Mouse (Mus musculus) midbrain, embryonic 12.5 days (tissue): Measurements from ENCODE around the gene Acot7. TPM values are rescaled to one million over a fixed set of nuclear protein-coding genes. Genes with fewer than 3 reads are reported as not detected.
A peak's percentile ranks its signal among the peaks of the same experiment; 100 is the strongest.

ENCODE experiments used
- ATAC-seq: fragments of 200-750 bp; cut with Nextera tagmentation; 2 replicates; pipeline ENCODE4 v1.8.0; 2017; ENCODE audit warnings: low read depth, moderate TSS enrichment, moderate library complexity; ENCODE audit not compliant: low FRiP score
- H3K27ac ChIP-seq: fragments of 300-500 bp; sonication (generic); replicated peaks from 2 replicates; pipeline ENCODE4 v1.5.1; 2016; ENCODE audit warnings: mild to moderate bottlenecking
- H3K27me3 ChIP-seq: fragments of 300-500 bp; sonication (generic); 2 replicates; pipeline ENCODE4 v1.6.1; 2016; ENCODE audit warnings: mild to moderate bottlenecking
- H3K36me3 ChIP-seq: fragments of 300-500 bp; sonication (generic); 2 replicates; pipeline ENCODE4 v1.6.1; 2016
- H3K4me1 ChIP-seq: fragments of 300-500 bp; sonication (generic); 2 replicates; pipeline ENCODE4 v1.6.1; 2016
- H3K4me2 ChIP-seq: fragments of 300-500 bp; sonication (generic); replicated peaks from 2 replicates; pipeline ENCODE4 v1.6.1; 2016; ENCODE audit warnings: mild to moderate bottlenecking, moderate library complexity
- H3K4me3 ChIP-seq: fragments of 300-500 bp; sonication (generic); 2 replicates; pipeline ENCODE4 v1.5.1; 2016; ENCODE audit warnings: mild to moderate bottlenecking
- H3K9ac ChIP-seq: fragments of 300-500 bp; sonication (generic); replicated peaks from 2 replicates; pipeline ENCODE4 v1.6.1; 2016; ENCODE audit warnings: mild to moderate bottlenecking, moderate library complexity
- H3K9me3 ChIP-seq: fragments of 300-500 bp; sonication (generic); 2 replicates; pipeline ENCODE4 v1.6.1; 2016; ENCODE audit warnings: mild to moderate bottlenecking
- WGBS: fragments of 180-500 bp; shearing (Covaris S2); methylation state at CpG from one replicate; pipeline ENCODE4 v1.1.7; 2016; 5-methylcytosine and 5-hydroxymethylcytosine counted together
- polyA plus RNA-seq: library from polyadenylated mRNA; unstranded; fragments of >200 nt; fragmentation: Nextera tagmentation; extraction: Ambion mirVana; gene quantifications from 2 replicates; pipeline ENCODE4 v1.2.1, GENCODE M21; 2016

The Acot7 gene
- polyA plus RNA-seq, result 104 and 105 TPM in 2 replicates

GRCm38 (mm10) chr4:152177537-152178343 is at the start of gene Acot7:
Gene Acot7 (plus strand): TSS chr4:152178134.
- peaks cover 60% of the 10 kb centered on the region for H3K27me3 ChIP-seq
- 1% methylated on average over 93 of the region's 108 CpGs for WGBS
- ATAC-seq, result peak; percentile 96
- H3K4me2 ChIP-seq, result peak within 1 kb of the TSS; percentile 83
- H3K9me3 ChIP-seq, result no peaks in the 10 kb centered on the region
- H3K36me3 ChIP-seq, result peaks cover 4% of the 10 kb centered on the region; the same call in 1 of the 2 replicates
- H3K9ac ChIP-seq, result peak within 1 kb of the TSS; percentile 76
- peak within 1 kb of the TSS; percentile 63 for H3K4me3 ChIP-seq
- H3K27ac ChIP-seq, result peak within 1 kb of the TSS; percentile 58
- H3K4me1 ChIP-seq, result peaks cover 12% of the 10 kb centered on the region

GRCm38 (mm10) chr4:152128784-152129183 is 49.1 kb upstream of the Acot7 start:
- 50% methylated on average over 5 of the region's 5 CpGs for WGBS
- peaks cover 45% of the 10 kb centered on the region for H3K4me1 ChIP-seq
- H3K36me3 ChIP-seq, result no peaks in the 10 kb centered on the region
- no peaks in the 10 kb centered on the region for H3K9me3 ChIP-seq
- no peak for ATAC-seq
- H3K4me3 ChIP-seq, result no peak overlapping the region
- H3K9ac ChIP-seq, result no peak overlapping the region
- H3K27me3 ChIP-seq, result peaks cover 100% of the 10 kb centered on the region
- H3K4me2 ChIP-seq, result no peak overlapping the region
- H3K27ac ChIP-seq, result no peak overlapping the region

GRCm38 (mm10) chr4:152129395-152129930 is 48.5 kb upstream of the Acot7 start:
- no peaks in the 10 kb centered on the region for H3K9me3 ChIP-seq
- peaks cover 45% of the 10 kb centered on the region for H3K4me1 ChIP-seq
- H3K4me3 ChIP-seq, result no peak overlapping the region
- WGBS, result 22% methylated on average over 13 of the region's 13 CpGs
- H3K36me3 ChIP-seq, result no peaks in the 10 kb centered on the region
- no peak overlapping the region for H3K9ac ChIP-seq
- no peak overlapping the region for H3K27ac ChIP-seq
- peaks cover 100% of the 10 kb centered on the region for H3K27me3 ChIP-seq
- ATAC-seq, result no peak
- no peak overlapping the region for H3K4me2 ChIP-seq

GRCm38 (mm10) chr4:152130771-152131653 is 46.9 kb upstream of the Acot7 start:
- Histone ChIP-seq H3K27ac (no peak overlapping the region), H3K36me3 (no peaks in the 10 kb centered on the region), H3K4me1 (peaks cover 38% of the 10 kb centered on the region), H3K9me3 (no peaks in the 10 kb centered on the region), H3K4me3 (peak overlapping the region; percentile 33), H3K4me2 (peak overlapping the region; percentile 53), H3K27me3 (peaks cover 98% of the 10 kb centered on the region), H3K9ac (peak overlapping the region; percentile 31; the same call in 1 of the 2 replicates)
- WGBS, result under 1% methylated on average over 83 of the region's 85 CpGs
- ATAC-seq, result peak; percentile 76

DNA sequence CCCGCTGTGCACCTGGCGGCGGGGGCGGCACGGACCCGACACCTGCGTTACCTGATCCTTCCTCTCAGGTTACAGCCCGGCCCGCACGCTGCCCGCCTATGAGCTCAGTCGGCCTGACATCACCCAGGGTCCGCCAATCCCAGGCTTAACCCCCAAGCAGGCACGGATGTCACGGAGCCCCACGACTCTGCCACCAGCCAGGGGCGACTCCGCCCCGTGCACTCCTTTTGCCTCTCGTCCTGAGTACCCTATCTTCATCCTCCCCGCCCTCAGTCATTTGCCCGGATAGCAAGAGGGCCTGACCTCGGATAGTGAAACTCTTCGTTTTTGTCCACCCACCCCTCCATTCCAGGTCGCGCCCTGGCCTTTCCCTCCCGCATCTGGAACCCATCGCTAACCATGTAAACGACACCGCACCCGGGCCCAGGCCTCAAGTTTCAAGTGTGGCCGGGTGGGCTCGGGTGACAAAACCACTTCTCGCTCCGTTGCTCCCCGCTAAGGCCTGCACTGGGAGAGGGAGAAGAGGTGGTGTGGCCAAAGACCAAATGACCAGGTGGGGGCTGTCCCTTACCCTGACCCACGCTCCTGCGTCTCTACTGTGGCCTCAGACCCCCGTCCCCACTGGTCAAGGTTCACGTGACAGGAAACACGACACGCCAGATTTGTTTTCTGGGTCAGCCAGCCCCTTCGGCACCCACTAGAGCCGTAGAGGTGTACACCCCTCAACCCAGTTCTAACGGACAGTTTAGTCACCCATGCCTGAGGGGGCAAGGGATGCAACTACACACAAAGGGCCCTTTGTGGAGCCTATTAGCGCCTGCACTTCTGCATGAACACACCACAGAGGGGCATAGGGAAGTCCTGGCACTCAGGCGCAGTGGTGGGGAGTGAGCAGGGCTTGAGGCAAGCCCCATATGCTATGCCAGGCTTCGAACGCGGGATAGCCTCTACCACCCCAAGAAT is 45.8 kb upstream of the Acot7 start:
- no peaks in the 10 kb centered on the region for H3K9me3 ChIP-seq
- peaks cover 98% of the 10 kb centered on the region for H3K27me3 ChIP-seq
- H3K9ac ChIP-seq, result no peak overlapping the region
- ATAC-seq, result no peak
- peaks cover 29% of the 10 kb centered on the region for H3K4me1 ChIP-seq
- H3K36me3 ChIP-seq, result no peaks in the 10 kb centered on the region
- peak overlapping the region; percentile 53 for H3K4me2 ChIP-seq
- peak overlapping the region; percentile 33; the same call in 1 of the 2 replicates for H3K4me3 ChIP-seq
- no peak overlapping the region for H3K27ac ChIP-seq
- WGBS, result 4% methylated on average over 50 of the region's 50 CpGs

DNA sequence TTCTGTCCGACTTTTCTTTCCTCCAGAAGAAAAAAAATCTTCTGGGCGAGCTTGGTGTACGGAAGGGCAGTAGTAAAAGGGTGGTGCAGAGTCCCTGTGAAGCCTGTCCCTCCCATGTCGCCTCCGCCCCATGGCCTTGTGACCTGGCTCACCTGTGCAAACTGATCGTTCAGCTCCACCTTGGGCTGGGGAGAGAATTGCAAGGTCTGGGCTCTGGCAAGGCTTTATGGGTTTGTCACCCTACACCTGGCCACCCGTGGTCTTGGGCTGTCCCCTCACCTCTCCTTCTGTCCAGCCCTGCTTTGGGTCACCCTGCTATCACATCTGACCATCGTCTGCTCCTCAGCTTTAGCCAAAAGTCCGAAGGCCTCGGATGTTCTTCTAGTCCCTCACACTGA is 45.2 kb upstream of the Acot7 start:
- Histone ChIP-seq H3K4me3 (no peak overlapping the region), H3K9ac (no peak overlapping the region), H3K36me3 (no peaks in the 10 kb centered on the region), H3K27me3 (peaks cover 97% of the 10 kb centered on the region), H3K27ac (no peak overlapping the region), H3K9me3 (no peaks in the 10 kb centered on the region), H3K4me1 (peaks cover 29% of the 10 kb centered on the region), H3K4me2 (no peak overlapping the region)
- 32% methylated on average over 10 of the region's 10 CpGs for whole genome bisulfite sequencing
- ATAC-seq, result no peak

DNA sequence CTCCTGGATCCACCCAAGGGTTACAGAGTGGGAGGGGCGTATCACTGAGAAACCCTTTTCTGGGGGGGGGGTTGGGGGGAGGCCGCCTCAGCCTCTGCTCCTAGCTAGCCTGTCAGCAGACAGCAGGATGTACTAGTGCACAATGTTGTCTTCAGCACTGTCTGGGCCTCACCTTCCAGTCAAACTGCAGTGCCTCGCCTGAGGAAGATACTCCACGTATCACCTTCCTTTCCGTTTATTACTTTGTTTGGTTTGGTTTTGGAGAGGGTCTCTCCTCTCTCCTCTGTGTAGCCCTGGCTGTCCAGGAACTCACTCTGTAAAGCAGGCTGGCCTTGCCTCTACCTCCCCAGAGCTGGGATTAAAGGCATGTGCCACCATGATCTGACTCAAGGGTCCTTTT is 44.7 kb upstream of the Acot7 start:
- H3K27me3 ChIP-seq, result peaks cover 95% of the 10 kb centered on the region
- 50% methylated on average over 5 of the region's 5 CpGs for WGBS
- H3K4me3 ChIP-seq, result no peak overlapping the region
- H3K36me3 ChIP-seq, result no peaks in the 10 kb centered on the region
- peaks cover 29% of the 10 kb centered on the region for H3K4me1 ChIP-seq
- no peak overlapping the region for H3K27ac ChIP-seq
- no peak for ATAC-seq
- H3K4me2 ChIP-seq, result no peak overlapping the region
- H3K9ac ChIP-seq, result no peak overlapping the region
- no peaks in the 10 kb centered on the region for H3K9me3 ChIP-seq

DNA sequence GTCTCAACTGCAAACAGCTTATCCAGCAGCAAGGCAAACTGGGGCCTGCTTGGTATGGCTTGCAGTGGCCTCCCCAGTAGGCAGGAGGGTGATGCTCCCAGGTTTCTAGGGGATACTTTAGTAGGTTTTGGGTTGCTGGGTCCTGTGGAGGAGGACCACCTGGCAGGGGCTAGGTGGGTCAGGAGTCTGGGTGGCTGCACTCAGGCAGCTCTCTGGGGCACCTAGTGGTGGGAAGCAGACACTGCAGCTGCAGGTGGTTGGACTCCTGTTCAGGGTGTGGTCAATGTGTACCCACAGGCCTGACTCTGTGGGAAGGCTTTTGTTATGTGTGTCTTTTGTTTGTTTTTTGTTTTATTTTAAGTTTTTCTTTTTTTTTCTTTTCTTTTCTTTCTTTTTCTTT is 43.4 kb upstream of the Acot7 start:
- H3K27ac ChIP-seq, result no peak overlapping the region
- H3K4me2 ChIP-seq, result no peak overlapping the region
- no peaks in the 10 kb centered on the region for H3K9me3 ChIP-seq
- ATAC-seq, result no peak
- no peak overlapping the region for H3K9ac ChIP-seq
- H3K27me3 ChIP-seq, result peaks cover 93% of the 10 kb centered on the region
- H3K36me3 ChIP-seq, result no peaks in the 10 kb centered on the region
- no peak overlapping the region for H3K4me3 ChIP-seq
- peaks cover 33% of the 10 kb centered on the region for H3K4me1 ChIP-seq

GRCm38 (mm10) chr4:152135363-152135762 is 42.6 kb upstream of the Acot7 start:
- H3K4me1 ChIP-seq, result peaks cover 28% of the 10 kb centered on the region
- no peak for ATAC-seq

DNA sequence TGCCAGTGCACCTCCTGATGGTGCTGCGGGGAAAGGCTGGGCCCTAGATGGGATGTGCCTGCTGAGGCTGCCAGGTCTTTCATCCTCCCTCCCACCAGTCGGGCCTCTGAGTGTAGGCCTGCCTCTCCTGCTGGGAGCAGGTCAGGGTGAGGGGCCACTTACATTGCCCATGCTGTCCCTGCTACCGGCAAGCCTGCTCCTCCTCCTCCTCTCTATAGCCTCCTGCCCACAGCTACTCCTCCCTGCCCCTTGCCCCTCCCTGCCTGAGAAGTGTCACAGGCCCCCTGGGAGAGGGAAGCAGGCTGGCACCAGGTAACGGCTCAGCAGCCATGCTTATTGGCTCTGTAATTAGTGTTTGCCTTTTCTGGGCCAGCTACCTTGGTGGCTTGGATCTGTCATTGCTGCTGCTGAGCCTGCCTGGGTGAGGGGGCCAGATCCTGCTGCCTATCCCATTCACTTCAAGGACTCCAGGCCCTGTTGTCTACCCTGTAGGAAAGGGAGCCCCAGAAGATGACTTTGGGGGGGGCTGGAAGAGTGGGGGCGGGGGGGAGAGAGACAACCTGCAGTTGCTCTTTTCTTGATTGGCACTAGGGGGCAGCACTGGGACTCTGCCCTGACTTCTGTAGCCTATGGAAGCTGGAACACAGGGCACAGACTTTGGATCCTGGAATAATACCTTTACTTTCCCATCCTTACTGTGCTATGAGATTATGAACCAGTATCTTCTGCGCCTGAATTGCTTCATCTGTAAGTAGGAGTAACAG is 41.6 kb upstream of the Acot7 start:
- H3K36me3 ChIP-seq, result no peaks in the 10 kb centered on the region
- no peak overlapping the region for H3K27ac ChIP-seq
- no peak overlapping the region for H3K9ac ChIP-seq
- no peak for ATAC-seq
- H3K27me3 ChIP-seq, result peaks cover 91% of the 10 kb centered on the region
- no peak overlapping the region for H3K4me2 ChIP-seq
- H3K4me1 ChIP-seq, result peaks cover 19% of the 10 kb centered on the region
- no peaks in the 10 kb centered on the region for H3K9me3 ChIP-seq
- 30% methylated on average over 6 of the region's 6 CpGs for WGBS
- no peak overlapping the region for H3K4me3 ChIP-seq

More at GRCm38 (mm10) chr4:152135363-152135762, 42.6 kb upstream of the Acot7 start:
- Histone ChIP-seq H3K9me3 (no peaks in the 10 kb centered on the region), H3K36me3 (no peaks in the 10 kb centered on the region), H3K4me2 (no peak overlapping the region), H3K4me3 (no peak overlapping the region), H3K9ac (no peak overlapping the region), H3K27me3 (peaks cover 91% of the 10 kb centered on the region), H3K27ac (no peak overlapping the region)
- 83% methylated on average over 12 of the region's 12 CpGs for WGBS
